ENCODE assay signal across 25 mouse cellular contexts in genomic region chr14:54868026-54868425, GRCm38 (mm10). TPM values are rescaled to one million over a fixed set of nuclear protein-coding genes. Genes with fewer than 3 reads are reported as not detected.
DNase-seq lines count a peak whose midpoint lies in the region; ATAC-seq and TF ChIP-seq lines count a peak whose summit lies in the region.
"Had no signal": no experiment of that assay in that cellular context is flagged by ENCODE, and none has a peak within 500 bp of the region (broad histone marks: within the 10 kb centered on the region; RNA-seq: fewer than 3 reads in every experiment).

No protein-coding gene starts in this region.

- no peak for TF ChIP-seq RAD21 in MEL (IDR thresholded peaks at IDR 0.05; ENCODE audit: low read depth, low read length)

- peak; percentile 3 for DNase-seq in heart, adult 11 months
- DNase-seq in heart, postnatal 14 days: no peak
- DNase-seq in 416B (ENCODE audit: low read depth) (peak; percentile 54), MEL (ENCODE audit: low read depth, low spot score) (peak; percentile 54)
- DNase-seq in liver, postnatal 0 days: no peak
- DNase-seq in Muller cell, postnatal 12 days (ENCODE audit: inconsistent ontology term): no peak
- DNase-seq: adrenal gland, adult 2 months; adrenal gland, adult 8-10 months; adrenal gland, postnatal 10 days; adrenal gland, postnatal 14 days; adrenal gland, postnatal 25 days; adrenal gland, postnatal 36 days; B cell, adult 2 months; cerebellum, adult 11 months; cerebellum, adult 11-12 months; cerebellum, adult 18-20 months; cerebellum, adult 2 months; cerebellum, adult 8-10 months had no signal

- peaks cover 0 to 21% of the 10 kb centered on the region in 2 experiments; a peak in 2 of 4 replicates for H3K36me3 ChIP-seq in MEL (ENCODE audit: control insufficient read depth in 1 of 2, insufficient read depth in 2 of 2, low read length in 2 of 2)
- H3K36me3 ChIP-seq in liver, postnatal 0 days (replicated peaks; ENCODE audit: insufficient read depth, low read length): no peaks in the 10 kb centered on the region
- peaks cover 4% of the 10 kb centered on the region; the same call in 1 of the 2 replicates for H3K36me3 ChIP-seq in kidney, embryonic 15.5 days

- H3K79me2 ChIP-seq in MEL (ENCODE audit: control insufficient read depth, insufficient read depth, low read length, poor library complexity): no peaks in the 10 kb centered on the region; the same call in 1 of the 2 replicates

- TF ChIP-seq EP300 in MEL (IDR thresholded peaks at IDR 0.05; ENCODE audit: low read depth in 1 of 2, low read length in 2 of 2): no peak
- TF ChIP-seq EP300 in liver, postnatal 0 days (IDR thresholded peaks at IDR 0.05; ENCODE audit: low read depth): no peak

- ATAC-seq in granulocyte monocyte progenitor cell, adult 5-6 weeks (replicated peaks; ENCODE audit: poor library complexity, severe bottlenecking): peak; percentile 12
- no peak for ATAC-seq in liver, postnatal 0 days
- ATAC-seq in kidney, embryonic 15.5 days (replicated peaks; ENCODE audit: low FRiP score): no peak
- ATAC-seq: activated CD4-positive, CD25-positive, alpha-beta regulatory T cell, adult 4 months; CD4-positive, CD25-positive, alpha-beta regulatory T cell, adult 4 months; Patski had no signal

- no peak overlapping the region for H3K27ac ChIP-seq in MEL (ENCODE audit: control insufficient read depth, low read depth, low read length)
- no peak overlapping the region for H3K27ac ChIP-seq in liver, postnatal 0 days (ENCODE audit: low read depth)
- H3K27ac ChIP-seq in kidney, embryonic 15.5 days: no peak overlapping the region

- no peak for TF ChIP-seq POLR2A in MEL (IDR thresholded peaks at IDR 0.05; ENCODE audit: control insufficient read depth in 1 of 2, insufficient read depth in 1 of 2, low read depth in 1 of 2, low read length in 2 of 2, poor library complexity in 1 of 2)

- peaks cover 19 to 27% of the 10 kb centered on the region in 2 experiments for H3K4me1 ChIP-seq in MEL (ENCODE audit: control insufficient read depth in 1 of 2, insufficient read depth in 2 of 2, low read length in 2 of 2)
- peaks cover 10% of the 10 kb centered on the region; the same call in 1 of the 2 replicates for H3K4me1 ChIP-seq in liver, postnatal 0 days (ENCODE audit: insufficient read depth)
- peaks cover 7% of the 10 kb centered on the region; the same call in 1 of the 2 replicates for H3K4me1 ChIP-seq in kidney, embryonic 15.5 days

- 64% methylated on average over 4 of the region's 4 CpGs for WGBS in liver, postnatal 0 days (ENCODE audit: insufficient replicate concordance)
- 87% methylated on average over 4 of the region's 4 CpGs for WGBS in kidney, embryonic 15.5 days

- no peaks in the 10 kb centered on the region for H3K9me3 ChIP-seq in MEL (replicated peaks; ENCODE audit: insufficient read depth, low read length)
- no peaks in the 10 kb centered on the region for H3K9me3 ChIP-seq in liver, postnatal 0 days (ENCODE audit: low read length)
- no peaks in the 10 kb centered on the region for H3K9me3 ChIP-seq in kidney, embryonic 15.5 days (replicated peaks)
- H3K9me3 ChIP-seq: G1E had no signal

- no peak overlapping the region for H3K9ac ChIP-seq in MEL (ENCODE audit: control insufficient read depth, low read depth, low read length, poor library complexity, severe bottlenecking)
- no peak overlapping the region for H3K9ac ChIP-seq in liver, postnatal 0 days (replicated peaks)
- no peak overlapping the region for H3K9ac ChIP-seq in kidney, embryonic 15.5 days

- H3K4me2 ChIP-seq in liver, postnatal 0 days (ENCODE audit: low read depth, low read length): no peak overlapping the region
- no peak overlapping the region for H3K4me2 ChIP-seq in kidney, embryonic 15.5 days

- TF ChIP-seq CTCF in MEL (IDR thresholded peaks at IDR 0.05 in 2 of 3, conservative IDR thresholded peaks at IDR 0.05 in 1 of 3; ENCODE audit: control insufficient read depth in 1 of 3, insufficient read depth in 1 of 3, low read depth in 2 of 3, low read length in 3 of 3, poor library complexity in 1 of 3, severe bottlenecking in 1 of 3): no peak
- TF ChIP-seq CTCF in liver, postnatal 0 days (IDR thresholded peaks at IDR 0.05; ENCODE audit: low read depth): no peak

- H3K4me3 ChIP-seq in MEL (ENCODE audit: control insufficient read depth in 1 of 2, insufficient read depth in 1 of 2, low read depth in 2 of 2, low read length in 2 of 2): no peak overlapping the region
- no peak overlapping the region for H3K4me3 ChIP-seq in liver, postnatal 0 days (ENCODE audit: low read depth, low read length)
- no peak overlapping the region for H3K4me3 ChIP-seq in kidney, embryonic 15.5 days (replicated peaks)

- intact Hi-C loops in heart, postnatal 14 days (cut with DNase I): loop anchor here (10.0 kb wide), 1 partner anchor 227 kb away; the partner anchor contains the start of genes Thtpa and Zfhx2

- no peaks in the 10 kb centered on the region for H3K27me3 ChIP-seq in MEL (ENCODE audit: control insufficient read depth in 1 of 2, insufficient read depth in 2 of 2, low read length in 2 of 2)
- H3K27me3 ChIP-seq in liver, postnatal 0 days (ENCODE audit: insufficient read depth, low read length): no peaks in the 10 kb centered on the region
- no peaks in the 10 kb centered on the region for H3K27me3 ChIP-seq in kidney, embryonic 15.5 days
- H3K27me3 ChIP-seq: CH12.LX, Patski had no signal

TF ChIP-seq in MEL, 35 proteins besides CTCF, POLR2A, EP300 and RAD21 (continues in another document):
- TF ChIP-seq ZKSCAN1 (IDR thresholded peaks at IDR 0.05; ENCODE audit: low read depth, low read length) (no peak), MYC (IDR thresholded peaks at IDR 0.05; ENCODE audit: low read depth, low read length) (no peak), MEF2A (IDR thresholded peaks at IDR 0.05; ENCODE audit: extremely low read depth, insufficient replicate concordance, low read depth, low read length, poor library complexity, severe bottlenecking) (no peak), ELF1 (IDR thresholded peaks at IDR 0.05; ENCODE audit: low read depth, low read length) (no peak), GABPA (IDR thresholded peaks at IDR 0.05; ENCODE audit: low read depth, low read length) (no peak), NELFE (IDR thresholded peaks at IDR 0.05; ENCODE audit: low read depth, low read length) (no peak), NRF1 (IDR thresholded peaks at IDR 0.05; ENCODE audit: insufficient read depth, low read depth, low read length, poor library complexity, severe bottlenecking) (no peak), SMC3 (IDR thresholded peaks at IDR 0.05; ENCODE audit: low read depth, low read length) (no peak)

RNA-seq across cellular contexts. Expression of gene Homez, which starts 2.7 kb away (rescaled TPM):
- total RNA-seq in heart, postnatal 14 days (2021): 1 to 10 TPM; 6.7 to 8.6 TPM
- total RNA-seq in MEL (2012; rRNA removed): 4.7 and 4.9 TPM in 2 replicates
- polyA plus RNA-seq in MEL (2012; ENCODE audit: insufficient read depth in 1 of 2, insufficient read length in 2 of 2, low read depth in 1 of 2, low replicate concordance in 2 of 2, missing spikeins in 1 of 2): 1 to 10 TPM in 1 of 2 experiments, not detected in 1; 8.5 TPM
- total RNA-seq in granulocyte monocyte progenitor cell, adult 5-6 weeks (2014; fragmentation: Nextera tagmentation): 14.3 and 19.1 TPM in 2 replicates
- total RNA-seq in granulocyte monocyte progenitor cell, adult 5-6 weeks (2017): 8.4 and 8.7 TPM in 2 replicates
- polyA plus RNA-seq in liver, postnatal 0 days (2015; fragmentation: Nextera tagmentation; extraction: Ambion mirVana): 3.9 and 4.0 TPM in 2 replicates
- 18.0 and 18.3 TPM in 2 replicates for polyA plus RNA-seq in kidney, embryonic 15.5 days (2015; fragmentation: Nextera tagmentation; extraction: Ambion mirVana)

RNA-seq across cellular contexts. Expression of gene Ppp1r3e, which starts 9.3 kb away (rescaled TPM):
- 1 to 10 TPM; 2.8 to 5.2 TPM for total RNA-seq in heart, postnatal 14 days (2021)
- total RNA-seq in MEL (2012; rRNA removed): 0.56 and 0.73 TPM in 2 replicates
- polyA plus RNA-seq in MEL (2012; ENCODE audit: insufficient read depth in 1 of 2, insufficient read length in 2 of 2, low read depth in 1 of 2, low replicate concordance in 2 of 2, missing spikeins in 1 of 2): 1 to 10 TPM in 1 of 2 experiments, not detected in 1; 1.2 TPM
- 12.2 and 21.1 TPM in 2 replicates for total RNA-seq in granulocyte monocyte progenitor cell, adult 5-6 weeks (2014; fragmentation: Nextera tagmentation)
- total RNA-seq in granulocyte monocyte progenitor cell, adult 5-6 weeks (2017): 2.5 and 2.9 TPM in 2 replicates
- 0.85 and 0.99 TPM in 2 replicates for polyA plus RNA-seq in liver, postnatal 0 days (2015; fragmentation: Nextera tagmentation; extraction: Ambion mirVana)
- polyA plus RNA-seq in kidney, embryonic 15.5 days (2015; fragmentation: Nextera tagmentation; extraction: Ambion mirVana): 1.9 and 2.2 TPM in 2 replicates

RNA-seq across cellular contexts. Expression of gene Bcl2l2, which starts 15.2 kb away (rescaled TPM):
- 10 to 100 TPM; 35.1 to 39.2 TPM for total RNA-seq in heart, postnatal 14 days (2021)
- 10.5 and 12.5 TPM in 2 replicates for total RNA-seq in MEL (2012; rRNA removed)
- 10 to 100 TPM in 1 of 2 experiments, not detected in 1; 18.8 TPM for polyA plus RNA-seq in MEL (2012; ENCODE audit: insufficient read depth in 1 of 2, insufficient read length in 2 of 2, low read depth in 1 of 2, low replicate concordance in 2 of 2, missing spikeins in 1 of 2)
- 9.4 and 13.5 TPM in 2 replicates for total RNA-seq in granulocyte monocyte progenitor cell, adult 5-6 weeks (2014; fragmentation: Nextera tagmentation)
- total RNA-seq in granulocyte monocyte progenitor cell, adult 5-6 weeks (2017): 9.9 and 10.9 TPM in 2 replicates
- polyA plus RNA-seq in liver, postnatal 0 days (2015; fragmentation: Nextera tagmentation; extraction: Ambion mirVana): 1.1 and 1.4 TPM in 2 replicates
- 4.0 and 4.7 TPM in 2 replicates for polyA plus RNA-seq in kidney, embryonic 15.5 days (2015; fragmentation: Nextera tagmentation; extraction: Ambion mirVana)

RNA-seq across cellular contexts. Expression of gene Gm20521, which starts 15.2 kb away (rescaled TPM):
- 1 to 10 TPM; 4.1 to 8.1 TPM for total RNA-seq in heart, postnatal 14 days (2021)
- 0.58 and 0.88 TPM in 2 replicates for total RNA-seq in MEL (2012; rRNA removed)
- 1 to 10 TPM in 1 of 2 experiments, not detected in 1; 3.4 TPM for polyA plus RNA-seq in MEL (2012; ENCODE audit: insufficient read depth in 1 of 2, insufficient read length in 2 of 2, low read depth in 1 of 2, low replicate concordance in 2 of 2, missing spikeins in 1 of 2)
- not detected in 2 replicates for total RNA-seq in granulocyte monocyte progenitor cell, adult 5-6 weeks (2014; fragmentation: Nextera tagmentation)
- not detected in 2 replicates for total RNA-seq in granulocyte monocyte progenitor cell, adult 5-6 weeks (2017)
- 0.11 and 0.19 TPM in 2 replicates for polyA plus RNA-seq in liver, postnatal 0 days (2015; fragmentation: Nextera tagmentation; extraction: Ambion mirVana)
- 0.14 and 0.75 TPM in 2 replicates for polyA plus RNA-seq in kidney, embryonic 15.5 days (2015; fragmentation: Nextera tagmentation; extraction: Ambion mirVana)
- total RNA-seq: CH12.LX had no signal
- polyA plus RNA-seq: activated CD4-positive, CD25-positive, alpha-beta regulatory T cell, adult 4 months; CD4-positive, CD25-positive, alpha-beta regulatory T cell, adult 4 months had no signal

RNA-seq across cellular contexts. Expression of gene Pabpn1, which starts 24.3 kb away (rescaled TPM):
- total RNA-seq in heart, postnatal 14 days (2021): 10 to 100 TPM; 66.9 to 77.6 TPM
- total RNA-seq in MEL (2012; rRNA removed): 82.3 and 85.8 TPM in 2 replicates
- polyA plus RNA-seq in MEL (2012; ENCODE audit: insufficient read depth in 1 of 2, insufficient read length in 2 of 2, low read depth in 1 of 2, low replicate concordance in 2 of 2, missing spikeins in 1 of 2): 100 to 1,000 TPM in 1 of 2 experiments, not detected in 1; 393 TPM
- total RNA-seq in granulocyte monocyte progenitor cell, adult 5-6 weeks (2014; fragmentation: Nextera tagmentation): 181 and 215 TPM in 2 replicates
- 286 and 319 TPM in 2 replicates for total RNA-seq in granulocyte monocyte progenitor cell, adult 5-6 weeks (2017)
- polyA plus RNA-seq in liver, postnatal 0 days (2015; fragmentation: Nextera tagmentation; extraction: Ambion mirVana): 38.2 and 46.6 TPM in 2 replicates
- polyA plus RNA-seq in kidney, embryonic 15.5 days (2015; fragmentation: Nextera tagmentation; extraction: Ambion mirVana): 144 and 157 TPM in 2 replicates

Comparison
In these comparisons a context has a peak if more than half of its experiments do, and no peak if none do; other contexts are left out.
1. DNase-seq: peak in heart, adult 11 months (single experiment), 416B (single experiment) and MEL (single experiment); none in heart, postnatal 14 days (0 of 2), liver, postnatal 0 days (single experiment) and Muller cell, postnatal 12 days (single experiment).